Mouse (Mus musculus) left cerebral cortex, adult 18-20 months (tissue): ENCODE measurements around the gene Mdga1. TPM values are rescaled to one million over a fixed set of nuclear protein-coding genes. Genes with fewer than 3 reads are reported as not detected.

Experiments
- DNase-seq, 2 experiments: peaks; one replicate each; pipeline ENCODE4 v3.0.0; 2021 to 2022; ENCODE audit warnings: low spot score in 2 of 2, mixed read lengths in 1 of 2
- total RNA-seq, 2 experiments: library from RNA; stranded (reverse); gene quantifications; 2 replicates each; pipeline ENCODE4 v1.2.3; 2021

Mdga1 gene
- total RNA-seq, 2 experiments from 2014 or later: 25.1 to 25.6 TPM

DNA sequence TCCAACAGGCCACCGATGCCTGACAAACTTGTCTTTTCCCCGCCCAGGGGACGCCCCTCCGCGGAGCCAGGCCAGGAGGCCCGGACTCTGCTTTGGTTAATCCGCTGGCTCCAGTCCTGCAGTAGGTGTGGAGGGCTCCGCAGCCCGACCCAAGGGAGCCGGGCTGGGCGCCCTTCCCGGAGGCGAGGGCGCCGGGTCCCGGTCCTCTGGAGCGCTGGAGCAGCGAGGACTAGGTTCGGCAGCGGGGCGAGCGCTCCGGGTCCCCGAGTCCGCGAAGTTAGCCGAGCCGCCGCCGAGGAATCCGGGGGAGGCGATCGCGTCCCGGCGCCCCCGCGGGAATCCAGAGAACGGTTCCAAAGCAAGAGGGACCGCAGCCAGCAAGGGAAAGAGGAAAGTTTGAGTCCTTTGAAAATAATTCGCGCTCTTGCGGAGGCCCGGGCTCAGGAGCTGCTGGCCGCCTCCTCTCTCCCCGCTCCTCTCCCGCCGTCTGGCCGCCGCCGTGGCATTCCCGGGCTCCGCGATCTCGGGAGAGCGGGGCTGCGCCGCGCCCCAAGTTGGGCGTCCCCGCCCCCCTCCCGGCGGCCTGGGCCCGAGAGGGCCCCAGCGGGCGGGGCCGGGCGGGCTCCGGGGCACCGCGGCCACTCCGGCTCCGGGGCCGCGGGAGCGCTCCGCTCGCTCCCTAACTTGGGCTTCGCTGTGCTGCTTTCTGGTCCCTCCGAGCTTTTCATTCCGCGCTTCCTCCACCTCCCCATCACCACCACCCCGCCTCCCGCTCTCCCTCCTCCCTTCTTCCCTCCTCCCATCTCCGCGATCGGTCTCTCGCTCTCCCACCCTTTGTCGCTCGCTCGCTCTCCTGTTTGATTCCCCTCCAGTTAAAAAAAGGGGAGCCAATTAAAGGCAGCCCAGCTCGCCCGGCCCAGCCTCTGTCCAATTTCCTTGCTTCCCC, 81.7 kb downstream of the Mdga1 start:
- peak; percentile 55 to 61 for DNase-seq

GRCm38 (mm10) chr17:29887271-29887880, 82.5 kb downstream of the Mdga1 start:
- DNase-seq: peak in 1 of 2 experiments; percentile 42

- DNase-seq: peak; percentile 39 to 47
These were observed 83.1 kb downstream of the Mdga1 start for GRCm38 (mm10) chr17:29886655-29887251.

DNA sequence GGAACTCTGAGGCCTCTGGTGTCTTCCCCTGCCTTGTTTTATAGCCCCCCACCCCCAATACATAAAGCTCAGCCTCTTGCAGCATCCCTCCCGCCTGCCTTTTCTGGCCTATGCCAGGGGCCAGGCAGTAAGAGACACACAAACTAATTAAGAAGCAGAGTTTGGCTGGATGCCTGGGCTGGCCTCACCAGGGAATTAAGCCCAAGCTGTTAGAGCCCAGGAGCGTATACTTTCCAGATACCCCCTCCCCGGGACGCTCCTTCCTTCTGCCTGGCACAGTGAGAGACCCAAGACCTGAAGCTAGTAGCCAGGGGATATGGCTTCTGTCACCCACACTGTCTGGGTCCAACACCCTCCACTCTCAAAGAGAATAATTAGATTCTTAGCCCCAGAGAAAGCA, 83.8 kb downstream of the Mdga1 start:
- no peak for DNase-seq

GRCm38 (mm10) chr17:29884596-29884995, 85.3 kb downstream of the Mdga1 start:
- no peak for DNase-seq

DNA sequence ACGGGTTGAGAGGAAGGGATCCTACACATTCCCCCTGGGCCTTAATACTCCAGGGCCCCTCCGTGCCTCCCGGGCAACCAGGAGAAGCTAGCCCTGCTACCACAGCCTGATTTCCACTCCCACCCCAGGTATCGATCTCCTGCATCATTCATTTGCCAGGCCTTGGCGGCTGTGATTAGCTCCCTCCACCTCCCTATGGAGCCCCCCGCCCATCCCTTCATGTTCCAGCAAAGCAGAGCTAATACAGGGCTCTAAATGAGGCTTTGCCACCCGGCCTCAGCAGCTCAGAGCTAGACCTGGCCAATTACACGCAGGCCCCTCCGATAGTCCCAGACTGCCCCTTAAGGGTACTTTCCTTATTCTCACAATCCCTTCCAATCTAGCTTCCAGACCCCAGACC, 86.5 kb downstream of the Mdga1 start:
- no peak for DNase-seq

DNA sequence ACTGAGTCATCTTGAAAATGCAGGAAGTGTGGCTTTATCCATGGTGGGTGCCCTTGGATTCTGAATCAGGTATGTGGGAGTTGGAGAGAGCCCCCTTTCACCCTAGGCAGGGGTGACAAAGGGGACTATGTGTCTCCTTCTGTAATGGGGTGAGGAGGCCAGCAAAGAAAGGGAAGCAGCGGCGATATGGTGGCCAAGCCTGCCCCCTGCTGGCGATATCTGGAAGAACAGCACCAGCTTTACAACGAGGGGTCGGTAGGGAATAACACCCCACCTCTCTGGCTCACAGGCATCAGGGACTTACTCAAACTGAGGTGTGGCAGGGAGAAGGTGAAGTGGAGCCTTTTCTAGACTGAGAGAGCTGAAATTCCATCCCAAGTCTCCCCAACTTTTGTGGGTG, 87.0 kb downstream of the Mdga1 start:
- DNase-seq: peak; percentile 46 to 76

GRCm38 (mm10) chr17:29880251-29880650, 89.6 kb downstream of the Mdga1 start:
- DNase-seq: no peak

- DNase-seq: no peak
These were observed 90.9 kb downstream of the Mdga1 start for GRCm38 (mm10) chr17:29878990-29879389.

- no peak for DNase-seq
These were observed 95.7 kb downstream of the Mdga1 start for GRCm38 (mm10) chr17:29874082-29874679.

GRCm38 (mm10) chr17:29873580-29874015, 96.3 kb downstream of the Mdga1 start:
- peak; percentile 62 to 79 for DNase-seq

DNA sequence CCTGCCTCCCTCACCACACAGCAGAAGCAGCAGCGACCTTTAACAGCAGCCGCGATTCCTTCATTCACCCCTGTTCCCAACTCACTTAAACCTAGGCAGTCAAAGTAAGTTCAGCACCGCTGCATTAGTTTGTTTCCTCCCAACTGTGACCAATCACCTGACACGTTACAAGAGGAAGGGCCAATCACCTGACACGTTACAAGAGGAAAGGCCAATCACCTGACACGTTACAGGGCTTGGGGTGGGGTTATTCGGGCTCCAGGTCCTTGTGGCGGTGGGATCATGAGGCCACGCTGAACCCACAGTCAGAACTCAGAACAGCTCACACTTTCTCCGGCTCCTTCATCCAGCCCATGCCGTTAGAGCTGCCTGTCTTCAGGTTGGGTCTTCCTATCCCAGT, 99.6 kb downstream of the Mdga1 start:
- DNase-seq: no peak

DNA sequence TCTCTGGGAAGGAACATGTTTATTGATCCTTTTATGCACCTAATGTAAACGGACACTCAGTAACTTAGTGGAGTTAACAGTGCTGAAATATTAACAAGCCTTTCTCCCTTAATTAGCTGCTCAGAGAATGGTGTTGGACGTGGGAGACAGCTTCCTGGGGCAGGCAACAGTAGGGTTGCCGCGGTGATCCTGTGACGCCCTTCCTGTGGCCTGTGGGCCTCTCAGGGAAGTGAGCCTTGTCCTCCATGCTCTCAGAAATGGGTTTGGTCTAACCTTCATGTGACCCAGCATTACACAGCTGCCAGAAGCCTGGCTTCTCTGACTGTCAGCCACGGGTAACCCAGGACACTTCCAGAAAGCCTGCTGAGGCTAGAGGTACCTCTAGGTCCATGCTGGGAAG, 104.0 kb downstream of the Mdga1 start:
- no peak for DNase-seq

GRCm38 (mm10) chr17:29864440-29864839, 105.4 kb downstream of the Mdga1 start:
- no peak for DNase-seq

GRCm38 (mm10) chr17:29859788-29860283, 110.1 kb downstream of the Mdga1 start:
- DNase-seq: no peak

GRCm38 (mm10) chr17:29858764-29859163, 111.1 kb downstream of the Mdga1 start:
- peak in 1 of 2 experiments; percentile 54 for DNase-seq

- no peak for DNase-seq
These were observed 113.9 kb downstream of the Mdga1 start for GRCm38 (mm10) chr17:29855702-29856580.

- DNase-seq: no peak
These were observed 115.1 kb downstream of the Mdga1 start for GRCm38 (mm10) chr17:29854835-29855234.

GRCm38 (mm10) chr17:29854388-29854787, 115.5 kb downstream of the Mdga1 start:
- no peak for DNase-seq

DNA sequence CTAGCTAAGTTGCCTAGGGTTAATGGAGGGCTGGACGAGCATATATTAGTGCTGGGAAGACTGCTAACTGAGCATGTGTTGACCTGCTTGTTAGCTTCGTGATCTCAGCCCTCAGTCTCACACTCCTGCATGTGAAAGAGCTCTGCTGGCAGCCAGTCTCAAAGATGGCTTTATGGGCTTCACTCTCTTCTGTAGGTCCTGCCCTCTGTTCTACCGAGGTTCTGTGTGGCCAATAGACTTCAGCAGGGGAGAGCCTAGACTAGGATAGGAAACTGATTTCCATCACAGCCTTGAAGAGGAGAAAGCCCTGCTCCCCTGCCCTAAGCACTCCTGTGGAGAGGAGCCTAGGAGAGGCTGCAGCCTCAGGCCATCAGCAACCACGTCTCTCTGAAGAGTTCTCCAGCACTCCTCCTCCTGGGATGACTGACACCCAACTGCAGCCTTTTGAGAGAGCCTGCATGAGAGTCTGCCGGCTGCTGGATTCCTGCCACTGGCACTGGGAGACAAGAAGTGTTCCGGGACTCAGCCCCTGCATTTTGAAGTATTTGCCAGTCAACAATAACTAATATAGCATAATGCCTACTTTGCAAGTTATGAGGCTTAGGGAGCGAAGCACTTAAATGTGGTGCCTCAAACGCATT, 116.9 kb downstream of the Mdga1 start:
- peak in 1 of 2 experiments; percentile 15 for DNase-seq
